ENCODE assay signal across 8 mouse cellular contexts in genomic region chr1:186627451-186627995, GRCm38 (mm10).
DNase-seq lines count a peak whose midpoint lies in the region; ATAC-seq lines count a peak whose summit lies in the region.

No protein-coding gene starts in this region.

- peak; percentile 88 for DNase-seq in adrenal gland, adult 2 months
- peak; percentile 36 to 73 for DNase-seq in cerebellum, postnatal 4 days (ENCODE audit: low spot score in 2 of 2)
- peak; percentile 46 to 49 for DNase-seq in layer of hippocampus, postnatal 36 days
- peak; percentile 32 for DNase-seq in right cerebral cortex, postnatal 36 days (ENCODE audit: low spot score in 2 of 2)
- DNase-seq in thymus, postnatal 36 days, result no peak
- no peak for DNase-seq in limb, embryonic 10.5 days (ENCODE audit: low spot score)

- no peak overlapping the region for H3K4me2 ChIP-seq in hindbrain, embryonic 15.5 days
- no peak overlapping the region for H3K4me2 ChIP-seq in hindbrain, embryonic 12.5 days (replicated peaks)

- peak; percentile 45; the same call in 1 of the 2 replicates for ATAC-seq in hindbrain, embryonic 15.5 days (ENCODE audit: low FRiP score, low read depth)
- ATAC-seq in hindbrain, embryonic 12.5 days (ENCODE audit: low FRiP score), result no peak

- no peaks in the 10 kb centered on the region for H3K4me1 ChIP-seq in hindbrain, embryonic 15.5 days (replicated peaks)
- no peaks in the 10 kb centered on the region for H3K4me1 ChIP-seq in hindbrain, embryonic 12.5 days
- H3K4me1 ChIP-seq in limb, embryonic 10.5 days, result peaks cover 25% of the 10 kb centered on the region; the same call in 1 of the 2 replicates

- no peaks in the 10 kb centered on the region for H3K27me3 ChIP-seq in hindbrain, embryonic 15.5 days
- no peaks in the 10 kb centered on the region for H3K27me3 ChIP-seq in hindbrain, embryonic 12.5 days
- no peaks in the 10 kb centered on the region for H3K27me3 ChIP-seq in limb, embryonic 10.5 days (ENCODE audit: low read depth, poor library complexity, severe bottlenecking)

- no peaks in the 10 kb centered on the region for H3K36me3 ChIP-seq in hindbrain, embryonic 15.5 days
- no peaks in the 10 kb centered on the region for H3K36me3 ChIP-seq in hindbrain, embryonic 12.5 days
- peaks cover 24% of the 10 kb centered on the region for H3K36me3 ChIP-seq in limb, embryonic 10.5 days

- no peak overlapping the region for H3K4me3 ChIP-seq in hindbrain, embryonic 15.5 days
- H3K4me3 ChIP-seq in hindbrain, embryonic 12.5 days, result no peak overlapping the region
- no peak overlapping the region for H3K4me3 ChIP-seq in limb, embryonic 10.5 days

- 79% methylated on average over 7 of the region's 7 CpGs for WGBS in hindbrain, embryonic 15.5 days
- 92% methylated on average over 7 of the region's 7 CpGs for WGBS in hindbrain, embryonic 12.5 days
- 91% methylated on average over 7 of the region's 7 CpGs for WGBS in limb, embryonic 10.5 days

- peak overlapping the region; percentile 30; the same call in 1 of the 2 replicates for H3K27ac ChIP-seq in hindbrain, embryonic 15.5 days (replicated peaks)
- H3K27ac ChIP-seq in hindbrain, embryonic 12.5 days, result no peak overlapping the region
- H3K27ac ChIP-seq in limb, embryonic 10.5 days, result no peak overlapping the region

- no peaks in the 10 kb centered on the region for H3K9me3 ChIP-seq in hindbrain, embryonic 15.5 days
- no peaks in the 10 kb centered on the region for H3K9me3 ChIP-seq in hindbrain, embryonic 12.5 days (replicated peaks)
- H3K9me3 ChIP-seq in limb, embryonic 10.5 days (replicated peaks), result no peaks in the 10 kb centered on the region

- H3K9ac ChIP-seq in hindbrain, embryonic 15.5 days, result no peak overlapping the region
- H3K9ac ChIP-seq in hindbrain, embryonic 12.5 days, result no peak overlapping the region

Comparison
In these comparisons a context has a peak if more than half of its experiments do, and no peak if none do; other contexts are left out.
1. DNase-seq: peak in adrenal gland, adult 2 months (single experiment), cerebellum, postnatal 4 days (2 of 2), layer of hippocampus, postnatal 36 days (2 of 2) and right cerebral cortex, postnatal 36 days (2 of 2); none in thymus, postnatal 36 days (0 of 2) and limb, embryonic 10.5 days (single experiment).